Mouse (Mus musculus): ENCODE measurements around the gene Urgcp.

The Urgcp gene

GRCm38 (mm10) chr11:5715179-5715578 lies 47.0 kb downstream of the Urgcp start:
- DNase-seq (ENCODE audit: low spot score in 2 of 2), result no peak

- DNase-seq (ENCODE audit: low spot score in 2 of 2), result peak in 1 of 2 experiments; percentile 71
Measured at GRCm38 (mm10) chr11:5707530-5708353, 54.4 kb downstream of the Urgcp start.

GRCm38 (mm10) chr11:5706874-5707529 lies 55.2 kb downstream of the Urgcp start:
- DNase-seq (ENCODE audit: low spot score in 2 of 2), result peak in 1 of 2 experiments; percentile 45

- no peak for DNase-seq (ENCODE audit: low spot score in 2 of 2)
Measured at GRCm38 (mm10) chr11:5705972-5706371, 56.2 kb downstream of the Urgcp start.

GRCm38 (mm10) chr11:5703341-5703740 lies 58.8 kb downstream of the Urgcp start:
- no peak for DNase-seq (ENCODE audit: low spot score in 2 of 2)

- DNase-seq (ENCODE audit: low spot score in 2 of 2), result no peak
Measured at GRCm38 (mm10) chr11:5702957-5703332, 59.2 kb downstream of the Urgcp start.

- no peak for DNase-seq (ENCODE audit: low spot score in 2 of 2)
Measured at GRCm38 (mm10) chr11:5702271-5702956, 59.8 kb downstream of the Urgcp start.

- DNase-seq (ENCODE audit: low spot score in 2 of 2), result no peak
Measured at GRCm38 (mm10) chr11:5701821-5702220, 60.4 kb downstream of the Urgcp start.

GRCm38 (mm10) chr11:5701300-5701699 lies 60.9 kb downstream of the Urgcp start:
- no peak for DNase-seq (ENCODE audit: low spot score in 2 of 2)

- no peak for DNase-seq (ENCODE audit: low spot score in 2 of 2)
Measured at GRCm38 (mm10) chr11:5700808-5701207, 61.4 kb downstream of the Urgcp start.

- no peak for DNase-seq (ENCODE audit: low spot score in 2 of 2)
Measured at GRCm38 (mm10) chr11:5691775-5692174, 70.4 kb downstream of the Urgcp start.

GRCm38 (mm10) chr11:5684283-5684682 lies 77.9 kb downstream of the Urgcp start:
- DNase-seq (ENCODE audit: low spot score in 2 of 2), result no peak

- no peak for DNase-seq (ENCODE audit: low spot score in 2 of 2)
Measured at GRCm38 (mm10) chr11:5682541-5682940, 79.6 kb downstream of the Urgcp start.

Data from frontal cortex, postnatal 14 days (tissue).